Mouse (Mus musculus): Measurements from ENCODE around the gene Tmem231. TPM values are rescaled to one million over a fixed set of nuclear protein-coding genes. Genes with fewer than 3 reads are reported as not detected.

Gene Tmem231
- polyA plus RNA-seq, 1 experiment from 2014 or later = 35.3 TPM

GRCm38 (mm10) chr8:111865130-111865852 lies 68.4 kb downstream of the Tmem231 start:
- POLR2A ChIA-PET = no interaction called here
- in situ Hi-C loops (cut with MboI; ENCODE audit: low pct_unique_long_range_greater_than_20kb) = no loop called here
- no peak for TF ChIP-seq CTCF (IDR thresholded peaks at IDR 0.05)
- H3K27me3 ChIP-seq = no peaks in the 10 kb centered on the region
- ATAC-seq (no peak), DNase-seq (ENCODE audit: low read depth, low spot score) (no peak)
- CTCF ChIA-PET = interaction anchor here (0.5 kb wide), 1 partner anchor 1120 kb away, joined by 3 read pairs; no protein-coding TSS in a partner anchor

DNA sequence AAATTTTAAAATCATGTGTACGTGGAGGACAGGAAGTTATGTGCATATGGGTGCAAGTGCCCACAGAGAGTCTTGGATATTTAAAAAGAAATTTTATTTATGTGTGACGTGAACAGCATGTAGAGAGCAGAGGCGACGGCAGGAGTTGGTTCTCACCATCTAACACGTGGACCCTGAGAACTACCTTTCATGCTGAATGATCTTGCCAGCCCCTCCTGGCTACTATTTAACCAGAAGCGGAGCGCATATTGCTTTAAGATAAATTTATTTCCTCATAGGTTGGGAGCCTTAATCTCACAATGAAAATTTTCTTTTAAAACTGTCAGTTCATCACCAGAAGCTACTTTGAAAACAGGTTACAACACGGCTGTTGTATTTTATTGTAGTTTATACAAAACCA lies 69.0 kb downstream of the Tmem231 start:
- ATAC-seq = no peak
- POLR2A ChIA-PET = no interaction called here
- no peaks in the 10 kb centered on the region for H3K27me3 ChIP-seq
- TF ChIP-seq CTCF (IDR thresholded peaks at IDR 0.05) = no peak
- in situ Hi-C loops (cut with MboI; ENCODE audit: low pct_unique_long_range_greater_than_20kb) = no loop called here
- CTCF ChIA-PET = no interaction called here
- no peak for DNase-seq (ENCODE audit: low read depth, low spot score)

DNA sequence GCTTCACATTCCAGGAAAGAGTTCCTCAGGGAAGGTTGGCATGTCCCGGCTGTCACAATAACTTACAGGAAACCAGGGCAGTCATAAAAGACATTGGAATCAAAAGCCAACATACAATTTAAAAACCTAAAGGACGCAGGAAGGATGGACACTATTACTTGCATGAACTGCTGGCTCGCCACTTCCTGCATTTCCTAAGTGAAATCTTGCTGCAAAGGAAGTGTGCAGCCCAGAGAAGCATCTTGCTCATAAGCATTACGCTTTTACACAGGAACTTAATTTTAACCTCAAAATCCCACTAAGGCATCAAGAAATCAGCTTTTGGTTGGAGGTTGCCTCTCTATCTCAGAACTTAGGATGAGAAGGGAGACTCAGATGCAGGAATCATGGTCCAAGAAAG lies 70.4 kb downstream of the Tmem231 start:
- ChIA-PET POLR2A (no interaction called here), CTCF (no interaction called here)
- H3K27me3 ChIP-seq = no peaks in the 10 kb centered on the region
- ATAC-seq = no peak
- in situ Hi-C loops (cut with MboI; ENCODE audit: low pct_unique_long_range_greater_than_20kb) = no loop called here
- DNase-seq (ENCODE audit: low read depth, low spot score) = no peak
- TF ChIP-seq CTCF (IDR thresholded peaks at IDR 0.05) = no peak

Other genes starting within 250 kb of the Tmem231 start
- not detected for gene Ctrb1, start 242.9 kb downstream of the Tmem231 start, polyA plus RNA-seq (2021)
- gene Bcar1, start 190.1 kb downstream of the Tmem231 start, polyA plus RNA-seq (2021) = 156 TPM
- 179 TPM for gene Cfdp1, start 79.6 kb downstream of the Tmem231 start, polyA plus RNA-seq (2021)
- gene Tmem170, start 57.1 kb downstream of the Tmem231 start, polyA plus RNA-seq (2021) = 7.2 TPM
- not detected for gene Chst5, start 23.4 kb downstream of the Tmem231 start, polyA plus RNA-seq (2021)
- gene Gabarapl2, start 6.8 kb upstream of the Tmem231 start, polyA plus RNA-seq (2021) = 170 TPM
- 7.0 TPM for gene Adat1, start 58.4 kb upstream of the Tmem231 start, polyA plus RNA-seq (2021)
- gene Kars, start 77.4 kb upstream of the Tmem231 start, polyA plus RNA-seq (2021) = 149 TPM
- gene Terf2ip, start 77.5 kb upstream of the Tmem231 start, polyA plus RNA-seq (2021) = 24.2 TPM
- gene Gm6793, start 81.2 kb upstream of the Tmem231 start, polyA plus RNA-seq (2021) = 0.76 TPM